ENCODE assay signal across 28 mouse cellular contexts in genomic region chr14:34444924-34445323, GRCm38 (mm10). TPM values are rescaled to one million over a fixed set of nuclear protein-coding genes. Genes with fewer than 3 reads are reported as not detected.
A peak's percentile ranks its signal among the peaks of the same experiment; 100 is the strongest.
DNase-seq lines count a peak whose midpoint lies in the region; ATAC-seq lines count a peak whose summit lies in the region.
"Had no signal": no experiment of that assay in that cellular context is flagged by ENCODE, and none has a peak within 500 bp of the region (broad histone marks: within the 10 kb centered on the region; RNA-seq: fewer than 3 reads in every experiment).

No protein-coding gene starts in this region.

- DNase-seq in heart, postnatal 36 days = no peak
- no peak for DNase-seq in limb, embryonic 10.5 days (ENCODE audit: low spot score)
- no peak for DNase-seq in left cerebral cortex, adult 11 months (ENCODE audit: low spot score)
- DNase-seq in frontal cortex, postnatal 36 days (ENCODE audit: low spot score in 2 of 2) = no peak
- DNase-seq: B cell, adult 2 months; cerebellum, adult 11 months; cerebellum, adult 9-11 months; gastrocnemius, postnatal 10 days; heart, adult 18-20 months; lung, embryonic 14.5 days; midbrain, embryonic 14.5 days; retina, postnatal 1 day; right cerebral cortex, postnatal 25 days had no signal

- intact Hi-C loops in heart, postnatal 36 days (cut with DNase I) = no loop called here

- H3K27ac ChIP-seq in heart, embryonic 13.5 days (replicated peaks) = no peak overlapping the region
- peak overlapping the region; percentile 27; the same call in 1 of the 2 replicates for H3K27ac ChIP-seq in limb, embryonic 15.5 days
- no peak overlapping the region for H3K27ac ChIP-seq in limb, embryonic 10.5 days
- peak overlapping the region; percentile 68 for H3K27ac ChIP-seq in stomach, embryonic 14.5 days (ENCODE audit: low read length)
- H3K27ac ChIP-seq: forebrain, embryonic 12.5 days; heart, embryonic 15.5 days; kidney, embryonic 15.5 days; limb, embryonic 12.5 days; liver, embryonic 14.5 days; neural tube, embryonic 13.5 days had no signal

- no peaks in the 10 kb centered on the region for H3K9me3 ChIP-seq in heart, embryonic 13.5 days
- no peaks in the 10 kb centered on the region for H3K9me3 ChIP-seq in limb, embryonic 15.5 days
- no peaks in the 10 kb centered on the region for H3K9me3 ChIP-seq in limb, embryonic 10.5 days (replicated peaks)
- H3K9me3 ChIP-seq in stomach, embryonic 14.5 days (ENCODE audit: control insufficient read depth, low read depth, low read length) = no peaks in the 10 kb centered on the region
- H3K9me3 ChIP-seq: forebrain, embryonic 12.5 days; G1E; heart, embryonic 15.5 days; kidney, embryonic 15.5 days; limb, embryonic 12.5 days; megakaryocyte, embryonic 14.5 days; neural tube, embryonic 13.5 days had no signal

- ATAC-seq in heart, embryonic 13.5 days (ENCODE audit: extremely low read depth, insufficient number of reproducible peaks, low FRiP score, low TSS enrichment) = no peak
- no peak for ATAC-seq in limb, embryonic 15.5 days (ENCODE audit: insufficient number of reproducible peaks, low FRiP score, low TSS enrichment, low read depth)
- no peak for ATAC-seq in stomach, embryonic 14.5 days (ENCODE audit: insufficient number of reproducible peaks, insufficient read depth, low FRiP score, low read depth)
- ATAC-seq: intestine, postnatal 0 days; Patski had no signal

- H3K36me3 ChIP-seq in heart, embryonic 13.5 days = peaks cover 64% of the 10 kb centered on the region
- peaks cover 23% of the 10 kb centered on the region for H3K36me3 ChIP-seq in limb, embryonic 15.5 days
- peaks cover 89% of the 10 kb centered on the region for H3K36me3 ChIP-seq in limb, embryonic 10.5 days
- H3K36me3 ChIP-seq in stomach, embryonic 14.5 days (ENCODE audit: control insufficient read depth, insufficient read depth, low read length) = peaks cover 22% of the 10 kb centered on the region; the same call in 1 of the 2 replicates
- H3K36me3 ChIP-seq: G1E had no signal

- H3K27me3 ChIP-seq in heart, embryonic 13.5 days (replicated peaks) = no peaks in the 10 kb centered on the region
- H3K27me3 ChIP-seq in limb, embryonic 15.5 days = no peaks in the 10 kb centered on the region
- H3K27me3 ChIP-seq in limb, embryonic 10.5 days (ENCODE audit: low read depth, poor library complexity, severe bottlenecking) = no peaks in the 10 kb centered on the region
- H3K27me3 ChIP-seq in stomach, embryonic 14.5 days (ENCODE audit: control insufficient read depth, insufficient read depth, low read length) = no peaks in the 10 kb centered on the region
- H3K27me3 ChIP-seq: CH12.LX; forebrain, embryonic 12.5 days; heart, embryonic 15.5 days; kidney, embryonic 15.5 days; limb, embryonic 12.5 days; neural tube, embryonic 13.5 days; Patski had no signal

- H3K4me2 ChIP-seq in heart, embryonic 13.5 days = no peak overlapping the region
- no peak overlapping the region for H3K4me2 ChIP-seq in limb, embryonic 15.5 days
- H3K4me2 ChIP-seq in stomach, embryonic 14.5 days (replicated peaks; ENCODE audit: low read depth, low read length) = no peak overlapping the region
- H3K4me2 ChIP-seq: forebrain, embryonic 12.5 days; heart, embryonic 15.5 days; kidney, embryonic 15.5 days; limb, embryonic 12.5 days; lung, embryonic 14.5 days; neural tube, embryonic 13.5 days had no signal

- peaks cover 50% of the 10 kb centered on the region for H3K4me1 ChIP-seq in heart, embryonic 13.5 days
- H3K4me1 ChIP-seq in limb, embryonic 15.5 days = peaks cover 6% of the 10 kb centered on the region; the same call in 1 of the 2 replicates
- peaks cover 6% of the 10 kb centered on the region; the same call in 1 of the 2 replicates for H3K4me1 ChIP-seq in limb, embryonic 10.5 days
- H3K4me1 ChIP-seq in stomach, embryonic 14.5 days (ENCODE audit: control insufficient read depth, insufficient read depth, low read length) = 0 out of 2 replicates have a peak, but pooled peaks cover 6% of the 10 kb centered on the region
- H3K4me1 ChIP-seq: megakaryocyte, embryonic 14.5 days had no signal

- peak overlapping the region; percentile 10; the same call in 1 of the 2 replicates for H3K9ac ChIP-seq in heart, embryonic 13.5 days
- no peak overlapping the region for H3K9ac ChIP-seq in limb, embryonic 15.5 days
- no peak overlapping the region for H3K9ac ChIP-seq in stomach, embryonic 14.5 days (replicated peaks; ENCODE audit: low read depth, low read length)
- H3K9ac ChIP-seq: forebrain, embryonic 12.5 days; heart, embryonic 15.5 days; kidney, embryonic 15.5 days; limb, embryonic 12.5 days; liver, embryonic 14.5 days; lung, embryonic 14.5 days; neural tube, embryonic 13.5 days had no signal

- no peak overlapping the region for H3K4me3 ChIP-seq in heart, embryonic 13.5 days
- no peak overlapping the region for H3K4me3 ChIP-seq in limb, embryonic 15.5 days
- no peak overlapping the region for H3K4me3 ChIP-seq in limb, embryonic 10.5 days
- no peak overlapping the region for H3K4me3 ChIP-seq in stomach, embryonic 14.5 days (ENCODE audit: low read depth, low read length)
- H3K4me3 ChIP-seq: erythroblast, embryonic 14.5 days; forebrain, embryonic 12.5 days; heart, embryonic 15.5 days; kidney, embryonic 15.5 days; limb, embryonic 12.5 days; megakaryocyte, embryonic 14.5 days; neural tube, embryonic 13.5 days had no signal

RNA-seq across cellular contexts. Expression of gene Bmpr1a, which starts 58.2 kb away (rescaled TPM):
- 37.1 and 37.4 TPM in 2 replicates for polyA plus RNA-seq in heart, embryonic 13.5 days (2015; fragmentation: Nextera tagmentation; extraction: Ambion mirVana)
- 10 to 100 TPM; 60.5 to 71.4 TPM for total RNA-seq in heart, postnatal 36 days (2021)
- polyA plus RNA-seq in limb, embryonic 15.5 days (2015; fragmentation: Nextera tagmentation; extraction: Ambion mirVana) = 44.1 and 54.8 TPM in 2 replicates
- polyA plus RNA-seq in limb, embryonic 10.5 days (2016; fragmentation: Nextera tagmentation; extraction: Ambion mirVana) = 45.7 and 58.5 TPM in 2 replicates
- polyA plus RNA-seq in stomach, embryonic 14.5 days (2014; fragmentation: Nextera tagmentation; extraction: Ambion mirVana) = 62.8 and 74.7 TPM in 2 replicates
- polyA plus RNA-seq: erythroblast, embryonic 14.5 days; G1E had no signal

Comparison
In these comparisons a context has a peak if more than half of its experiments do, and no peak if none do; other contexts are left out.
1. H3K27ac ChIP-seq: peak in limb, embryonic 15.5 days (single experiment) and stomach, embryonic 14.5 days (single experiment); none in heart, embryonic 13.5 days (single experiment) and limb, embryonic 10.5 days (single experiment).